Mouse (Mus musculus) thymus, adult 2 months (tissue): ENCODE results near the gene Shkbp1. TPM values are rescaled to one million over a fixed set of nuclear protein-coding genes. Genes with fewer than 3 reads are reported as not detected.

Experiments
- DNase-seq: peaks from one replicate; pipeline ENCODE4 v3.0.0; 2021
- H3K27ac ChIP-seq: fragments of 200-500 bp; 2 replicates; pipeline ENCODE4 v1.5.1; 2012; ENCODE audit warnings: low read length, control low read depth; ENCODE audit not compliant: control insufficient read depth, insufficient read depth
- H3K27me3 ChIP-seq: fragments of 200-500 bp; 2 replicates; pipeline ENCODE4 v1.6.1; 2012; ENCODE audit warnings: mild to moderate bottlenecking, low read length, moderate library complexity, mixed read lengths; ENCODE audit not compliant: control insufficient read depth, insufficient read depth
- H3K36me3 ChIP-seq: fragments of 200-500 bp; 2 replicates; pipeline ENCODE4 v1.6.1; 2012; ENCODE audit warnings: mild to moderate bottlenecking, low read length, moderate library complexity; ENCODE audit not compliant: control insufficient read depth, insufficient read depth
- H3K4me1 ChIP-seq: fragments of 200-500 bp; replicated peaks from 2 replicates; pipeline ENCODE4 v1.6.1; 2012; ENCODE audit warnings: low read length; ENCODE audit not compliant: control insufficient read depth, insufficient read depth
- H3K4me3 ChIP-seq: fragments of 200-500 bp; 2 replicates; pipeline ENCODE4 v1.5.1; 2012; ENCODE audit warnings: mild to moderate bottlenecking, low read length, control low read depth, moderate library complexity; ENCODE audit not compliant: control insufficient read depth, insufficient read depth
- CTCF ChIP-seq: fragments of 200-500 bp; IDR thresholded peaks from 2 replicates; pipeline ENCODE4 v1.5.1; 2012; ENCODE audit warnings: mild to moderate bottlenecking, control low read depth, low read length, moderate library complexity, borderline replicate concordance; ENCODE audit not compliant: control insufficient read depth, poor library complexity, insufficient read depth; ENCODE audit errors: extremely low read depth
- POLR2A ChIP-seq: fragments of 200-500 bp; IDR thresholded peaks from 2 replicates; pipeline ENCODE4 v1.6.1; 2012; ENCODE audit warnings: mild to moderate bottlenecking, low read length, control low read depth, moderate library complexity; ENCODE audit not compliant: control insufficient read depth, poor library complexity, insufficient read depth; ENCODE audit errors: extremely low read depth
- WGBS: fragments of 180-500 bp; shearing (Covaris S2); methylation state at CpG from one replicate; pipeline ENCODE4 v1.1.7; 2018; 5-methylcytosine and 5-hydroxymethylcytosine counted together
- polyA plus RNA-seq: library from polyadenylated mRNA; depleted of rRNA; stranded (reverse); fragments of >200 nt; gene quantifications from 2 replicates; pipeline ENCODE4 v1.2.3, GENCODE M21; 2012; rRNA removed

Gene Shkbp1
- 203 and 206 TPM in 2 replicates for polyA plus RNA-seq

DNA sequence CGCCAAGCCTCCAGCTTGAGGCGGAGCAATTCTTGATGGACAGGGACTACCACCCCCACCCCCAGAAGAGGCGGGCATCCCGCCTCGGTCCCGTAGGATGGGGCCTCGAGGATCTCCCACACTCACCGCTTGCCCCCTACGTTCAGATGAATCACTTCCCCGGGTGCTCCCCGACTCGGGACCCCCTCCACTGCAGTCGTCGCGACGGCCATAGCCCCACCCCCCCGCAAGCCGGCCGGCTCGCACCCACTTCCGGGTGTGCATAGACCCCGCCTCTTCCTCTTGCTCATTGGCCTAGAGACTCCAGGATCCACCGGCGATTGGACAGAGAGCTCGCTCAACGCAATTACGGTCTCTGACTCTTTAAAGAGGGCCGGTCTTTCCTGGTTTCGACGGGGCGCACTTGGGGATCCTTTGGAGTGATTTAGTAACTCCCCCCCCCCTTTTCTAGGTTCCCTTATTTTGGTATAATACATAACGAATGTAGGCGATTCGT lies at the start of gene Shkbp1:
Shkbp1 (minus strand) TSS at position 275 of the 496 bp plus-strand sequence.
- Histone ChIP-seq H3K4me1 (peaks cover 24% of the 10 kb centered on the region), H3K4me3 (peak within 1 kb of the TSS; percentile 93), H3K27ac (no peak within 1 kb of the TSS), H3K27me3 (no peaks in the 10 kb centered on the region), H3K36me3 (no peaks in the 10 kb centered on the region)
- under 1% methylated on average over 34 of the region's 34 CpGs for WGBS
- DNase-seq: peak; percentile 90
- TF ChIP-seq POLR2A (peak; percentile 36), CTCF (no peak)

- no peak for TF ChIP-seq CTCF
- no peak for TF ChIP-seq POLR2A
- no peak for DNase-seq
- H3K27me3 ChIP-seq: peaks cover 2% of the 10 kb centered on the region; the same call in 1 of the 2 replicates
- no peak overlapping the region for H3K4me3 ChIP-seq
- H3K36me3 ChIP-seq: no peaks in the 10 kb centered on the region
- H3K27ac ChIP-seq: no peak overlapping the region
- WGBS: 11% methylated on average over 80 of the region's 81 CpGs
- H3K4me1 ChIP-seq: no peaks in the 10 kb centered on the region
Measured at GRCm38 (mm10) chr7:27404203-27404942, 48.6 kb upstream of the Shkbp1 start.

DNA sequence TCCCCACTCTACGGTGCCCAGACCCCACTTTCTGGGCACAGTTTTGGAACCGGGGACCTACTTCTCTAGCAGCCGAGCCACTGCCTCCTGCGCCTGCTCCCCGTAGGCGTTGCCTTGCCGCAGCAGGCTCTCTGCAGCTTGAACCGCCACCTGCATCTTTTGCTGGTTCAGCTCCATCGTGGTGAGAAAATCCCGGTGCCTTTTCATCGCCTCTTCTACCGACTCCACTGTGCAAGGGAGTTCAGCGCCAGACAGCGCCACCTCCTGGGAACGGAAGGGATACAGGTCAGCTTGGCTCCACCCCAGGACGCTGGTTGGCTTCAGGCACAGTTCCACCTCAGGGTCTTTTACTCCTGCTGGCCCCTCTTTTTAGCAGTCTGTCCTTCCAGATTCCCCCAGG lies 46.9 kb upstream of the Shkbp1 start:
- H3K4me3 ChIP-seq: no peak overlapping the region
- TF ChIP-seq POLR2A (no peak), CTCF (peak; percentile 74)
- no peaks in the 10 kb centered on the region for H3K4me1 ChIP-seq
- no peaks in the 10 kb centered on the region for H3K36me3 ChIP-seq
- DNase-seq: peak; percentile 53
- peaks cover 5% of the 10 kb centered on the region; the same call in 1 of the 2 replicates for H3K27me3 ChIP-seq
- no peak overlapping the region for H3K27ac ChIP-seq
- 6% methylated on average over 16 of the region's 16 CpGs for WGBS

DNA sequence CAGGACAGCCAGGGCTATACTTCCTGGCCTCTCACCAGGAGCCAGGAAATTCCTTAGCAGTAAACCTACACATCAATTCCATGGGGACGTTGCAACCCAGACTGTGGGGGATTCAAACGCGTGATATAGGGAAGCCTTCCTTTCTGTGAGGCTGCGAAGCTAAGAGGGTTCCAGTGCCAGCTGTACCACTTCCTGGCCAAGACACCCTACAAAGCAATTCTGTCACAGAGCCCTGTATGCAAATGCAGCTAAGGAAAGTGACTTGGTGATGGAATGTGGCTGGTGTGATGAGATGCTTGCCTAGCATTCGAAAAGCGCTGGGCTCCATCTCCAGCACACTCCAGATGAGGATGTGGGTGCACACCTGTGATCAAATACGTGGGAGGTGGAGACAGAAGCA lies 44.7 kb upstream of the Shkbp1 start:
- WGBS: 72% methylated on average over 7 of the region's 7 CpGs

GRCm38 (mm10) chr7:27397048-27397949 lies 41.5 kb upstream of the Shkbp1 start:
- TF ChIP-seq CTCF: peak; percentile 90
- no peak for TF ChIP-seq POLR2A
- DNase-seq: peak; percentile 21
- Histone ChIP-seq H3K4me1 (0 out of 2 replicates have a peak, but pooled peaks cover 2% of the 10 kb centered on the region), H3K4me3 (no peak overlapping the region), H3K36me3 (no peaks in the 10 kb centered on the region), H3K27ac (no peak overlapping the region), H3K27me3 (peaks cover 15% of the 10 kb centered on the region; the same call in 1 of the 2 replicates)
- 26% methylated on average over 26 of the region's 26 CpGs for WGBS

More for the DNA sequence above, 44.7 kb upstream of the Shkbp1 start:
- Histone ChIP-seq H3K4me3 (no peak overlapping the region), H3K27ac (no peak overlapping the region), H3K27me3 (peaks cover 14% of the 10 kb centered on the region; the same call in 1 of the 2 replicates), H3K4me1 (0 out of 2 replicates have a peak, but pooled peaks cover 2% of the 10 kb centered on the region), H3K36me3 (no peaks in the 10 kb centered on the region)
- DNase-seq: no peak
- TF ChIP-seq CTCF (no peak), POLR2A (no peak)
